Mouse (Mus musculus): ENCODE measurements around the gene Gm17657. TPM values are rescaled to one million over a fixed set of nuclear protein-coding genes. Genes with fewer than 3 reads are reported as not detected.

Gene Gm17657
- polyA plus RNA-seq, 1 experiment = not detected

GRCm38 (mm10) chr17:29478271-29478670 is 71.2 kb downstream of the Gm17657 start:
- no peak for TF ChIP-seq CTCF (IDR thresholded peaks at IDR 0.05; ENCODE audit: extremely low read depth, insufficient read depth, insufficient read length, insufficient replicate concordance)
- TF ChIP-seq POLR2A (IDR thresholded peaks at IDR 0.05; ENCODE audit: low read depth, low read length) = no peak
- Histone ChIP-seq H3K4me1 (ENCODE audit: control insufficient read depth, insufficient read depth, insufficient read length) (no peaks in the 10 kb centered on the region), H3K27ac (ENCODE audit: insufficient read depth, low read length) (no peak overlapping the region), H3K36me3 (ENCODE audit: control insufficient read depth, insufficient read depth, low read length) (no peaks in the 10 kb centered on the region), H3K27me3 (ENCODE audit: control insufficient read depth, insufficient read depth, low read length) (no peaks in the 10 kb centered on the region), H3K4me3 (ENCODE audit: extremely low read depth, insufficient read depth, insufficient read length) (no peak overlapping the region)
- DNase-seq (ENCODE audit: low read depth in 1 of 2, low spot score in 2 of 2) = no peak
- 69% methylated on average over 4 of the region's 4 CpGs for WGBS

DNA sequence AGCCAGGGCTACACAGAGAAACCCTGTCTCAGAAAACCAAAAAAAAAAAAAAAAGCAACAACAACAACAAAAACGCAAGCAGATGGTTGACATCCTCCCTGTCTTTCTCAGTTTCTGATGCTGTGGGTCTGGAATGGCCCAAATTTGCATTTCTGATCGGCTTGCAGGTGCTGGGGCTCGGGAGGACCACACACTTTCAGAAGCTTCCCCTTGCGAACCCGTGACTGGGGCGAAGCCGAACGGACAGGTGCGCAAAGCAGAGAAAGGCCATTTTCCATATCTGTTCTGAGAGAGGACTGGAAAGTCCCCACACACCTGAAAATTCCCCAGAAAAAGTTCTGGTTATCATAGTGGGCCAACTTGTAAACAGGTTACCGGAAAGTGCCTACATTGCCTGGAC is 72.1 kb downstream of the Gm17657 start:
- H3K4me1 ChIP-seq (ENCODE audit: control insufficient read depth, insufficient read depth, insufficient read length) = no peaks in the 10 kb centered on the region
- no peak for DNase-seq (ENCODE audit: low read depth in 1 of 2, low spot score in 2 of 2)
- WGBS = 59% methylated on average over 10 of the region's 10 CpGs
- H3K27me3 ChIP-seq (ENCODE audit: control insufficient read depth, insufficient read depth, low read length) = no peaks in the 10 kb centered on the region
- no peak overlapping the region for H3K27ac ChIP-seq (ENCODE audit: insufficient read depth, low read length)
- H3K4me3 ChIP-seq (ENCODE audit: extremely low read depth, insufficient read depth, insufficient read length) = no peak overlapping the region
- no peak for TF ChIP-seq POLR2A (IDR thresholded peaks at IDR 0.05; ENCODE audit: low read depth, low read length)
- no peak for TF ChIP-seq CTCF (IDR thresholded peaks at IDR 0.05; ENCODE audit: extremely low read depth, insufficient read depth, insufficient read length, insufficient replicate concordance)
- no peaks in the 10 kb centered on the region for H3K36me3 ChIP-seq (ENCODE audit: control insufficient read depth, insufficient read depth, low read length)

GRCm38 (mm10) chr17:29476461-29476860 is 73.0 kb downstream of the Gm17657 start:
- Histone ChIP-seq H3K27me3 (ENCODE audit: control insufficient read depth, insufficient read depth, low read length) (no peaks in the 10 kb centered on the region), H3K27ac (ENCODE audit: insufficient read depth, low read length) (no peak overlapping the region), H3K4me3 (ENCODE audit: extremely low read depth, insufficient read depth, insufficient read length) (no peak overlapping the region), H3K4me1 (ENCODE audit: control insufficient read depth, insufficient read depth, insufficient read length) (no peaks in the 10 kb centered on the region), H3K36me3 (ENCODE audit: control insufficient read depth, insufficient read depth, low read length) (no peaks in the 10 kb centered on the region)
- TF ChIP-seq POLR2A (IDR thresholded peaks at IDR 0.05; ENCODE audit: low read depth, low read length) (no peak), CTCF (IDR thresholded peaks at IDR 0.05; ENCODE audit: extremely low read depth, insufficient read depth, insufficient read length, insufficient replicate concordance) (no peak)
- 89% methylated on average over 4 of the region's 4 CpGs for WGBS
- no peak for DNase-seq (ENCODE audit: low read depth in 1 of 2, low spot score in 2 of 2)

DNA sequence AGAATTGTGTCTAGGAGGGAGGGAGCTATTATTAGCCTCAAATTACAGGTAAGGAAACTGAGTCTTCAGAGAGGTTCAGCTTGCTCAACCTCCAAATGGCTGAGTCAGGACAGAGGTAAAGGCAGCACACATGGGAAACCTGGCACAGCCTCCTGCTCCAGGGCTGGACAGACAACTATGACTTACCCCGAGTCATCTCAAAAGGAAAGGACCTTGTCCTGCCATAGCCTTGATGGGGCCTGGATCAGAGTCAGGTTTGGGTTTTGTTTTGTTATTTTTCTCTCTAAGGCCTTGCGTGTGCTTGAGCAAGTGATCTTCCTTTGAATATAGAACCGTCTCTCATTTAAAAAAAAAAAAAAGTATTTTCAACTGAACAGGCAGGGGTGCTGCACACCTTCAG is 74.3 kb downstream of the Gm17657 start:
- TF ChIP-seq CTCF (IDR thresholded peaks at IDR 0.05; ENCODE audit: extremely low read depth, insufficient read depth, insufficient read length, insufficient replicate concordance) (no peak), POLR2A (IDR thresholded peaks at IDR 0.05; ENCODE audit: low read depth, low read length) (no peak)
- no peak overlapping the region for H3K27ac ChIP-seq (ENCODE audit: insufficient read depth, low read length)
- no peak for DNase-seq (ENCODE audit: low read depth in 1 of 2, low spot score in 2 of 2)
- H3K36me3 ChIP-seq (ENCODE audit: control insufficient read depth, insufficient read depth, low read length) = no peaks in the 10 kb centered on the region
- H3K4me1 ChIP-seq (ENCODE audit: control insufficient read depth, insufficient read depth, insufficient read length) = no peaks in the 10 kb centered on the region
- H3K27me3 ChIP-seq (ENCODE audit: control insufficient read depth, insufficient read depth, low read length) = no peaks in the 10 kb centered on the region
- 88% methylated on average over 3 of the region's 3 CpGs for WGBS
- H3K4me3 ChIP-seq (ENCODE audit: extremely low read depth, insufficient read depth, insufficient read length) = no peak overlapping the region

- WGBS = 67% methylated on average over 2 of the region's 2 CpGs
Measured at GRCm38 (mm10) chr17:29474036-29474435, 75.4 kb downstream of the Gm17657 start.

DNA sequence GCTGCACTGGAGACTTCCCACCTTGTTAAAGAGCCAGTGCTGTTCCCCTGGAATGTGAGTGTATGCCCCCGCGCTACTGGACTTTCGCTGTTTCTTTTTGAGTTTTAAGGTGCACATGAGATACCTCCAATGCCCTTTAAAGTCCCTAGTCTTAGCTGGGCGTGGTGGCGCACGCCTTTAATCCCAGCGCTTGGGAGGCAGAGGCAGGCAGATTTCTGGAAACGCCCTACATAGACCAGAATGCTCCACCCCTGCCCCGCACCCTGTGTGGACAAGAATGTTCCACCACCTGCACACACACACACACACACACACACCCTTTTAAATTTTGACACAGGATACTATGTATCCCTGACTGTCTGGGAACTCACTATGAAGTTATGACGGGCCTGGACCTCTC is 76.0 kb downstream of the Gm17657 start:
- TF ChIP-seq POLR2A (IDR thresholded peaks at IDR 0.05; ENCODE audit: low read depth, low read length) = no peak
- no peak for TF ChIP-seq CTCF (IDR thresholded peaks at IDR 0.05; ENCODE audit: extremely low read depth, insufficient read depth, insufficient read length, insufficient replicate concordance)
- 96% methylated on average over 10 of the region's 10 CpGs for WGBS

More at GRCm38 (mm10) chr17:29474036-29474435, 75.4 kb downstream of the Gm17657 start:
- H3K36me3 ChIP-seq (ENCODE audit: control insufficient read depth, insufficient read depth, low read length) = no peaks in the 10 kb centered on the region
- no peaks in the 10 kb centered on the region for H3K4me1 ChIP-seq (ENCODE audit: control insufficient read depth, insufficient read depth, insufficient read length)
- no peak overlapping the region for H3K27ac ChIP-seq (ENCODE audit: insufficient read depth, low read length)
- no peak overlapping the region for H3K4me3 ChIP-seq (ENCODE audit: extremely low read depth, insufficient read depth, insufficient read length)
- no peak for DNase-seq (ENCODE audit: low read depth in 1 of 2, low spot score in 2 of 2)
- no peaks in the 10 kb centered on the region for H3K27me3 ChIP-seq (ENCODE audit: control insufficient read depth, insufficient read depth, low read length)
- no peak for TF ChIP-seq POLR2A (IDR thresholded peaks at IDR 0.05; ENCODE audit: low read depth, low read length)
- no peak for TF ChIP-seq CTCF (IDR thresholded peaks at IDR 0.05; ENCODE audit: extremely low read depth, insufficient read depth, insufficient read length, insufficient replicate concordance)

More for the DNA sequence above, 76.0 kb downstream of the Gm17657 start:
- Histone ChIP-seq H3K27ac (ENCODE audit: insufficient read depth, low read length) (no peak overlapping the region), H3K4me3 (ENCODE audit: extremely low read depth, insufficient read depth, insufficient read length) (no peak overlapping the region), H3K36me3 (ENCODE audit: control insufficient read depth, insufficient read depth, low read length) (no peaks in the 10 kb centered on the region), H3K4me1 (ENCODE audit: control insufficient read depth, insufficient read depth, insufficient read length) (no peaks in the 10 kb centered on the region), H3K27me3 (ENCODE audit: control insufficient read depth, insufficient read depth, low read length) (no peaks in the 10 kb centered on the region)
- no peak for DNase-seq (ENCODE audit: low read depth in 1 of 2, low spot score in 2 of 2)

Other genes starting within 250 kb of the Gm17657 start
- gene Pi16, start 232.0 kb downstream of the Gm17657 start, polyA plus RNA-seq (2012; rRNA removed) = 4.2 and 6.4 TPM in 2 replicates
- 145 and 212 TPM in 2 replicates for gene Mtch1, start 201.7 kb downstream of the Gm17657 start, polyA plus RNA-seq (2012; rRNA removed)
- gene Fgd2, start 188.7 kb downstream of the Gm17657 start, polyA plus RNA-seq (2012; rRNA removed) = 268 and 346 TPM in 2 replicates
- 56.6 and 90.2 TPM in 2 replicates for gene Pim1, start 58.9 kb downstream of the Gm17657 start, polyA plus RNA-seq (2012; rRNA removed)
- 15.5 and 17.7 TPM in 2 replicates for gene Tbc1d22b, start 147 bp upstream of the Gm17657 start, polyA plus RNA-seq (2012; rRNA removed)
- gene Tmem217, start 2.7 kb upstream of the Gm17657 start, polyA plus RNA-seq (2012; rRNA removed) = not detected in 2 replicates
- 19.8 and 24.0 TPM in 2 replicates for gene Rnf8, start 65.2 kb upstream of the Gm17657 start, polyA plus RNA-seq (2012; rRNA removed)
- gene Gm28043, start 65.2 kb upstream of the Gm17657 start, polyA plus RNA-seq (2012; rRNA removed) = 1.3 TPM in 2 replicates
- 34.3 and 38.5 TPM in 2 replicates for gene Cmtr1, start 111.0 kb upstream of the Gm17657 start, polyA plus RNA-seq (2012; rRNA removed)
- gene Ccdc167, start 167.4 kb upstream of the Gm17657 start, polyA plus RNA-seq (2012; rRNA removed) = 5.4 and 6.1 TPM in 2 replicates

Measured in spleen, adult 2 months (tissue).